Mouse (Mus musculus): ENCODE measurements around the gene Atg9b. TPM values are rescaled to one million over a fixed set of nuclear protein-coding genes. Genes with fewer than 3 reads are reported as not detected.
"Not testable (repeated sequence)": the region's sequence is repeated elsewhere in the genome, so short reads cannot be mapped to it uniquely, and the experiment has no call there.

Gene Atg9b
- polyA plus RNA-seq, 1 experiment from 2014 or later = 0.25 TPM

DNA sequence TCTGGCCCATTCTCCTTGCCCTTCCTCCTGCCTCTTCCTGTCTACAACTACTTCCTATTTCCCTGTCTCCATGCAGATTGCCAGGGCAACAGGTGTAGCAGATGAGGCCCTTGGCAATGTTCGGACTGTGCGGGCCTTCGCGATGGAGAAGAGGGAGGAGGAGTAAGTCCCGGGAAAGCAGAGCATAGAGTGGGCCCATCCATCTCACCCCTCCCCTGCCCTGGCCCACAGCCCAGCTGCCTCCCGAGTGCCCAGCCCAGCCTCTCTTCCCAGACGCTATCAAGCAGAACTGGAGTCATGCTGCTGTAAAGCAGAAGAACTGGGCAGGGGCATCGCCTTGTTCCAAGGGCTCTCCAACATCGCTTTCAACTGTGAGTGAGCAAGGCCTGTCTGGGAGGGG lies 10.0 kb upstream of the Atg9b start:
- Histone ChIP-seq H3K9me3 (no peaks in the 10 kb centered on the region), H3K36me3 (peaks cover 59% of the 10 kb centered on the region), H3K4me3 (no peak overlapping the region), H3K4me1 (no peaks in the 10 kb centered on the region), H3K9ac (no peak overlapping the region), H3K27ac (no peak overlapping the region), H3K27me3 (no peaks in the 10 kb centered on the region), H3K4me2 (no peak overlapping the region)
- ATAC-seq (ENCODE audit: insufficient number of reproducible peaks, insufficient read depth, low FRiP score, low TSS enrichment, low read depth) = no peak
- 93% methylated on average over 9 of the region's 9 CpGs for WGBS

DNA sequence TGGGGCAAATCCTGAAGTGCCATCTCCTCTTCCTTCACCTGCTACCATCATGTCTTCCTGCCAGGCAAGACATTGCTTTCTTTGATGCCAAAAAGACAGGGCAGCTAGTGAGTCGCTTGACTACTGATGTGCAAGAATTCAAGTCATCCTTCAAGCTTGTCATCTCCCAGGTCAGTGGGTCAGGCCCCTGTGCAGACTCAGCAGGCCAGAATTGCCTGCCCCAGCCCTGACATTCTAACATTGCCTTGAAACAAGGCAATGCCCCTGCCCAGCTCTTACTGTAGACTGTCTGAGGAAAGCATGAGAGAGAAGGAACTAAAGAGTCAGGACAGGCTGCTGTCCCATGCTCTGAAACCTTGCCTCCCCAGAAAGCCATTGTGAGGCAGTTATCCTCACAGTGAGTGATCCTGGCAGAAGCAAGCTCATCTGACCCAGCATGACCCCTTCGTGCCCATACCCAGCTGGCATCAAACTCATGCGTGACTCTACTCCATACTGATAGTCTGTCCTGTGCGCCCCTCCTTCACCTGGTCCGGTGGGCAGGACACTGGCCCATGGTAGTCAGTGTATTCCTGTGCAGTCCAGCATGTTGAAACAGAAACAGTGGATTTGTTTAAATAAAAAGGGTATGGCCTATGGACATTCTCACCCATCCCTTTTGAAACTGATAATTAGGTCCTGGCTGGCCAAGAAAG lies 9.1 kb upstream of the Atg9b start:
- Histone ChIP-seq H3K36me3 (peaks cover 50% of the 10 kb centered on the region), H3K9ac (no peak overlapping the region), H3K9me3 (no peaks in the 10 kb centered on the region), H3K4me2 (no peak overlapping the region), H3K4me1 (no peaks in the 10 kb centered on the region), H3K27me3 (no peaks in the 10 kb centered on the region), H3K4me3 (no peak overlapping the region), H3K27ac (no peak overlapping the region)
- 93% methylated on average over 5 of the region's 5 CpGs for WGBS
- ATAC-seq (ENCODE audit: insufficient number of reproducible peaks, insufficient read depth, low FRiP score, low TSS enrichment, low read depth) = no peak

DNA sequence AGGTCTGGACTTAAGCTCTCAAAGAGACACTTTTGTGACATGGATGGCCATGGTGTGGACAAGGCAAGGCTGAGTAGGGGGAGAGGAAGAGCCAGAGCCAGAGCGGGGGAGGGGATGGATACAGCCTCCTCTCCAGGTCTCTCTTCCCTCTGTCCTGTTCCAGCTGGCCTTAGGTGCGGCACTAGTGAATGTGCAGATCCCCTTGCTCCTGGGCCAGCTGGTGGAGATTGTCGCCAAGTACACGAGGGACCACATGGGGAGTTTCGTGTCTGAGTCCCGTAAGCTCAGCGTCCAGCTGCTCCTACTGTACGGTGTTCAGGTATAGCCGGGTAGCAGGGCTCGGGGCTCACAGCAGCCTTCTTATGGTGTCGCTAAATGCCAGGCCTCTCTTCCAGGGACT lies 8.4 kb upstream of the Atg9b start:
- no peaks in the 10 kb centered on the region for H3K27me3 ChIP-seq
- no peak overlapping the region for H3K27ac ChIP-seq
- H3K36me3 ChIP-seq = peaks cover 43% of the 10 kb centered on the region
- H3K4me2 ChIP-seq = no peak overlapping the region
- no peak overlapping the region for H3K4me3 ChIP-seq
- H3K9ac ChIP-seq = no peak overlapping the region
- no peaks in the 10 kb centered on the region for H3K9me3 ChIP-seq
- no peaks in the 10 kb centered on the region for H3K4me1 ChIP-seq
- WGBS = 84% methylated on average over 11 of the region's 11 CpGs
- ATAC-seq (ENCODE audit: insufficient number of reproducible peaks, insufficient read depth, low FRiP score, low TSS enrichment, low read depth) = no peak

DNA sequence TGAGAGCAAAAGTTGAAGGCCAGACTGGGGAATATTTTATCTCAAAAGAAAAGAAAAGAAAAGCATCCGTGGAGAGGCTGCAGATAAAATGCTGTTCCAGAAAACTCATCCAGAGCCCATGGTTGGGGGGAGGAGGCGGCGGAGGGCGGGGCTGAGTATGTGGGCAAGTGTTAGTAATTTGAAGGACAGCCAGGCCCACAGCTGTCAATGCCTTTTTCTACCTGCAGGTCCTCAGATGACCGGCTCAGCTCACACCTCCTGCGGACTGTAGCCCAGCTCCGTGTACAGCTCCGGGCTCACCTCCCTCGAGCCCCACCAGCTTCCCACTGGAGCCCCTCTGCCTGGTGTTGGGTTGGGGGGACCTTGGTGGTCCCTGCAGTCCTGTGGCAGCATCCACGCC lies 7.7 kb upstream of the Atg9b start:
- H3K27me3 ChIP-seq = no peaks in the 10 kb centered on the region
- H3K9ac ChIP-seq = no peak overlapping the region
- no peak overlapping the region for H3K27ac ChIP-seq
- H3K36me3 ChIP-seq = peaks cover 39% of the 10 kb centered on the region
- WGBS = 88% methylated on average over 10 of the region's 10 CpGs
- no peak overlapping the region for H3K4me2 ChIP-seq
- ATAC-seq (ENCODE audit: insufficient number of reproducible peaks, insufficient read depth, low FRiP score, low TSS enrichment, low read depth) = no peak
- no peak overlapping the region for H3K4me3 ChIP-seq
- no peaks in the 10 kb centered on the region for H3K4me1 ChIP-seq
- no peaks in the 10 kb centered on the region for H3K9me3 ChIP-seq

DNA sequence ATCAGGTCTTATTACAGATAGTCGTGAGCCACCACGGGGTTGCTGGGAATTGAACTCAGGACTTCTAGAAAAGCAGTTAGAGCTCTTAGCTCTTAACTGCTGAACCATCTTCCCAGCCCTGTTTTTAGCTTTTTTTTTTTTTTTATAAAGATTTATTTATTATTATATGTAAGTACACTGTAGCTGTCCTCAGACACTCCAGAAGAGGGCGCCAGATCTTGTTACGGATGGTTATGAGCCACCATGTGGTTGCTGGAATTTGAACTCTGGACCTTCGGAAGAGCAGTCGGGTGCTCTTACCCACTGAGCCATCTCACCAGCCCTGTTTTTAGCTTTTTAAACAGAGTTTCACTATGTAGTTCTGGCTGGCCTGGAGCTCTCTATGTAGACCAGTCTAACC lies 4.3 kb upstream of the Atg9b start:
- H3K27ac ChIP-seq; H3K9ac ChIP-seq; ATAC-seq (ENCODE audit: insufficient number of reproducible peaks, insufficient read depth, low FRiP score, low TSS enrichment, low read depth); H3K9me3 ChIP-seq; H3K4me1 ChIP-seq; H3K4me3 ChIP-seq; H3K4me2 ChIP-seq; H3K27me3 ChIP-seq: not testable (repeated sequence)
- 87% methylated on average over 6 of the region's 6 CpGs for WGBS
- H3K36me3 ChIP-seq = peaks cover 12% of the 10 kb centered on the region; the same call in 1 of the 2 replicates

DNA sequence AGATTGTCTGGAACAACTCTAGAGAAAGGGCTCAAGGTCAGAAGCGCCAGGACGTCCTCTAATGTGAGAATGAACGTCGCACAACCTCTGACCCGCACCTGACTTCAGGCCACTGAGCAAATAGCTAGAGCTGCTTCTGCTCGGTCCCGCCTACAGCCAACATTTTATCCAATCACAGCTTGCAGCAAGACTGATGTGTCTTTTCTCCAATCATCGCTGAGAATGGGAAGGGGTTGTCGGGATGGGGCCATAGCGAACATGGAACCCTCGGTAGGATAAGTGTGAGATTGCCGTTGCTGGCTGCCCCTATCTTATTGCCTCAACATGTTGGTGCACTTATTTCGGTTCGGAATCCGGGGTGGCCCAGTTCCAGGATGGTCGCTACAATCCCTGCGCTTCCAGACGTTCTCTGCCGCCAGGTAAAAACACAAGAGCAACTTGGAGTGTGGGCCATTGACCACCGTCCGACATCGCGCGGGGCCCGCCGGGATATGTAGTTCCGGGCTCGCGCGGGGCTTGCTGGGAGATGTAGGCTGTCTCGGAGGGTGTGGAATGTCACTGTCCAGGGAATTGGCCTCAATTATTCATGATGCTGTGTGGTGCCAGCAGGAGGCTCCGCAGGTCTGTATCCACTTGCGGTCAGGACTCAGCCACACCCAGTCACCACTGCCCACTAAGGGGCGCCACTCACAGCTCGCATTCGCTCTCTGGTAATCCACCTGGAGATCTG lies 2.4 kb upstream of the Atg9b start:
- peak overlapping the region; percentile 49; the same call in 1 of the 2 replicates for H3K27ac ChIP-seq

DNA sequence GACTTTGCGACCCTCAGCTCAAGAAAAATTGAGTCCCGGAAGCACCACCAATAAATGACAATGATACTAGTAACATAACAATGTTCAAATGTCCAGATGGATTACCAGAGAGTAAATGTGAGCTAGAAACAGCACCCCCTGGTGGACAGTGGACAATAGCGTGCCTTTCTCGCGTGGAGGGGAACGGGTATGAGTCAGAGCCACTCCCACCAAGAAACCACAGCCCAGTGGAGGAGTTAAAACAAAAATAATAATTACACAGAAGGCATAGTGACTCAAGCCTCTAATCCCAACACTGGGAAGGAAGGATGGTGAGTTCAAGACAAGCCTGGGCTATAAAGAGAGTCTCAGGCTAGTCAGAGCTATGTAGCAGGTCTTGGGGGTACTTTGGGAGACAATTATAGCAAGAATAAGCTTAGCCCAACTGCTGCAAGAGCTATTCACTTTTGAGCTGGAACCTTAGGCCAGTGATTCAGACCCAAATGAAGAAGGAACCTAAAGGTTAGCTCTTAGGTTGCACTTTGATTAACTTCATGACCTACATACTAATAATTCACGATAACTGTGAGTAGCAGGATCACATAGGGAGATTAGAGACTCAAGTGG lies 1.6 kb upstream of the Atg9b start, which contains the start of gene Abcb8:
Gene Abcb8, plus strand, starts transcription at position 272 of the 606 bp plus-strand sequence.
- Histone ChIP-seq H3K27ac (peak within 1 kb of the TSS; percentile 49; the same call in 1 of the 2 replicates), H3K36me3 (no peaks in the 10 kb centered on the region), H3K4me2 (peak within 1 kb of the TSS; percentile 66), H3K9me3 (no peaks in the 10 kb centered on the region), H3K27me3 (peaks cover 13% of the 10 kb centered on the region), H3K4me3 (peak within 1 kb of the TSS; percentile 60), H3K4me1 (peaks cover under 1% of the 10 kb centered on the region; the same call in 1 of the 2 replicates), H3K9ac (peak within 1 kb of the TSS; percentile 69)
- WGBS = 21% methylated on average over 7 of the region's 7 CpGs
- no peak for ATAC-seq (ENCODE audit: insufficient number of reproducible peaks, insufficient read depth, low FRiP score, low TSS enrichment, low read depth)

More for the DNA sequence above, 2.4 kb upstream of the Atg9b start:
- peak; percentile 92 for ATAC-seq (ENCODE audit: insufficient number of reproducible peaks, insufficient read depth, low FRiP score, low TSS enrichment, low read depth)
- peak overlapping the region; percentile 66 for H3K4me2 ChIP-seq
- 1% methylated on average over 36 of the region's 36 CpGs for WGBS
- peak overlapping the region; percentile 60 for H3K4me3 ChIP-seq
- H3K36me3 ChIP-seq = no peaks in the 10 kb centered on the region
- H3K27me3 ChIP-seq = peaks cover 5% of the 10 kb centered on the region
- H3K9ac ChIP-seq = peak overlapping the region; percentile 69
- H3K4me1 ChIP-seq = no peaks in the 10 kb centered on the region
- H3K9me3 ChIP-seq = no peaks in the 10 kb centered on the region

DNA sequence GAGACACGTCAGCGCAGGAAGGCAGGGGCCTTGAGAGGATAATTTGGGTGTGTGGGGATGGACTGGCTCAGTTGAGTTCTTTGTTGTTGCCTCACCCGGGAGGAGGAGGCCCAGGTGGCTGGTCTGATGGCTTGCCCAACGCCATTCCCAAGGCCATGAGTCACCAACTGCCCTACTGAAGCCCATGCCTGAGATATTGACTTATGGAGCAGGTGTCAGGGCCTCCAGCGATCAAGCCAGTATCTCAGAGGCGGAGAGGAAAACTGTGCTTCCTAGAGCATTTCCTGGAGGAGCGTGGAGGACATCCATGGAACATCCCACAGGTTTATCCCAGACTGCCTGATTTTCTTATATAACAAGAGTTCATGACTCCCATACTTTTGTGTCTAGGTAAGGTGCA lies 781 bp upstream of the Atg9b start:
- Histone ChIP-seq H3K4me2 (no peak overlapping the region), H3K27me3 (peaks cover 21% of the 10 kb centered on the region), H3K9me3 (no peaks in the 10 kb centered on the region), H3K4me1 (peaks cover 8% of the 10 kb centered on the region), H3K36me3 (no peaks in the 10 kb centered on the region), H3K4me3 (no peak overlapping the region), H3K27ac (no peak overlapping the region), H3K9ac (no peak overlapping the region)
- 72% methylated on average over 7 of the region's 7 CpGs for WGBS
- no peak for ATAC-seq (ENCODE audit: insufficient number of reproducible peaks, insufficient read depth, low FRiP score, low TSS enrichment, low read depth)

DNA sequence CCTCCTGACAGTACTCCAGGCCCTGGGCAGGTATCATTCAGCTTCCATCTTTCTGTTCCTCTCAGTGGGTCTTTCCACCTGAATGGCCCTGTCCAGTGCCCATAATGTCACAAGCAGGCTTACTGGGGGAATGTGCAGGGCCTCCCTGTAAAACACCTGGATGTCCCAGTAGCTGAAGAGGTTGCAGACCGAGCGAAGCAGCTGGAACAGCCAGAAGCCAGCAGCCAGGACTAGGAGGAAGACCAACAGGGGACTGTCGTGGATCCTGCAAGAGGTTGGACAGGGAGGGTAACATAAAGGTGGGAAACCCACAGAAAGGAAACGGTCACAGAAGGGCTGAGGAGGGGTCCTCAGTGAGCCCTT lies 2.3 kb downstream of the Atg9b start:
- H3K27me3 ChIP-seq = peaks cover 51% of the 10 kb centered on the region
- no peak overlapping the region for H3K4me2 ChIP-seq
- WGBS = 72% methylated on average over 4 of the region's 4 CpGs

DNA sequence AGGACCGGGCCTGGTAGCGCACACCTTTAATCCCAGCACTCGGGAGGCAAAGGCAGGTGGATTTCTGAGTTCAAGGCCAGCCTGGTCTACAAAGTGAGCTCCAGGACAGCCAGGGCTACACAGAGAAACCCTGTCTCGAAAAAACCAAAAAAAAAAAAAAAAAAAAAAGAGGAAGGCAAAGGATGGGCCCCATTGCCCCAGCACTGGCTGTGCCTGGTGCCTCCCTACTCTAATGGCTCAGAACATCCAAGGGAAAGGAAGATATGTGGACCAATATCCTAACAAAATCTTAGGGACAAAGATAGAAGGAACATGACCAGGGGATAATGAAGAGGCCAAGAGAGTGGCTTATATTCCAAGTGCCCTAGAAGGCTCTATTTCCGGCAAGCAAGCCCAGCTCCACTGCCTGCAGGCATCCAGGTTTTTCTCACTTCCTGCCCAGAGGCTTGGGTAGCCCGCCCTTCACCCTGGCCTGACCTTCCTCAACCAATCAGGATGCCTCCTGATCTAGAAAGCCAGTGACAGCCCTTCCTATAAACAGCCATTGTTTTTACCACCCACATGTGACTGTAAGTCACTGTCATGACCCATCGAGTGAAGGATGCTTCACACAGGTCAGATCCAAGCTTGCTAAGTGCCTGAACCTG lies 2.8 kb downstream of the Atg9b start:
- H3K9ac ChIP-seq = no peak overlapping the region
- ATAC-seq (ENCODE audit: insufficient number of reproducible peaks, insufficient read depth, low FRiP score, low TSS enrichment, low read depth) = no peak
- H3K4me3 ChIP-seq = no peak overlapping the region
- no peak overlapping the region for H3K27ac ChIP-seq
- WGBS = 54% methylated on average over 7 of the region's 7 CpGs
- no peaks in the 10 kb centered on the region for H3K9me3 ChIP-seq
- no peak overlapping the region for H3K4me2 ChIP-seq
- no peaks in the 10 kb centered on the region for H3K36me3 ChIP-seq
- H3K27me3 ChIP-seq = peaks cover 53% of the 10 kb centered on the region
- peaks cover 15% of the 10 kb centered on the region for H3K4me1 ChIP-seq

More for the DNA sequence above, 2.3 kb downstream of the Atg9b start:
- peaks cover 15% of the 10 kb centered on the region for H3K4me1 ChIP-seq
- no peaks in the 10 kb centered on the region for H3K36me3 ChIP-seq
- no peak overlapping the region for H3K9ac ChIP-seq
- no peak for ATAC-seq (ENCODE audit: insufficient number of reproducible peaks, insufficient read depth, low FRiP score, low TSS enrichment, low read depth)
- no peak overlapping the region for H3K4me3 ChIP-seq
- no peak overlapping the region for H3K27ac ChIP-seq
- H3K9me3 ChIP-seq = no peaks in the 10 kb centered on the region

DNA sequence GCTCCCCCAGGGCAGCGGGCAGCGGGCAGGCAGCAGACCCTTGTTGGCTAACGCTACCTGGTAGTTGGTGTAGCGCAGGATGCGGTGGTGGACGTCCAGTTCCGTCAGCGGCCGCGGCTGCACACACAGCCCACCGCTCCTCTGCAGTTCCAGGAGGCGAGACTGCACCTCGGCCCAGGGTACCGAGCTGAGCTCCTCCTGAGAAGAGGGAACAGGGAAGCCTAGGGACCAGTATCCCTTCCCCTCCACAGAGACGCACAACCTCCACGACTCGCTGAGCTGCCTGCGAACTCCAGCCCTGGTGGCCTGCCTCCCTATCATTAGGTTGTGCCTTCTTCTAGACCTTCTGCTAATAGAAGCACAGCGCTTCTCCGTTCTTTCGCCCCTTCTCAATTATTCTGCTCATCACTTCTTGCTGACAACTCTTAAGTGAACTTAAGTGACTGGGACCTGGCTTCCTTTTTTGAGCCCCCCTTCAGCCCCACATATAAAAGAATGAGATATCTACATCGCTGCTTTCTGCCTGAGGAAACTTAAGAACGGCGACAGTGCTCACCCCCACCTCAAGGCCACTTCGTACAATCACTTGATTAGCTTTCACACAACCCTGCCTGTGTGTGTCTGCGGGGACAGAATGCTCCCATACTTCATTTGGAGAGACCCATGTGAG lies 3.6 kb downstream of the Atg9b start:
- peak overlapping the region; percentile 53 for H3K4me3 ChIP-seq
- WGBS = 21% methylated on average over 26 of the region's 26 CpGs
- H3K9me3 ChIP-seq = no peaks in the 10 kb centered on the region
- no peak overlapping the region for H3K27ac ChIP-seq
- H3K4me1 ChIP-seq = peaks cover 21% of the 10 kb centered on the region
- no peaks in the 10 kb centered on the region for H3K36me3 ChIP-seq
- no peak for ATAC-seq (ENCODE audit: insufficient number of reproducible peaks, insufficient read depth, low FRiP score, low TSS enrichment, low read depth)
- H3K4me2 ChIP-seq = peak overlapping the region; percentile 99
- peaks cover 53% of the 10 kb centered on the region for H3K27me3 ChIP-seq
- peak overlapping the region; percentile 73 for H3K9ac ChIP-seq
